Mouse (Mus musculus) forebrain, embryonic 16.5 days (tissue): ENCODE measurements at regions not wholly inside any gene's neighbourhood (a gene's known extent, or its start where the extent isn't known, plus 50 kb on each side); places are given as distances from the start of the nearest gene placed in this dataset.
A peak's percentile ranks its signal among the peaks of the same experiment; 100 is the strongest.

Source experiments
- ATAC-seq: fragments of 200-750 bp; cut with Nextera tagmentation; 2 replicates; pipeline ENCODE4 v1.8.0; 2017; ENCODE audit warnings: mild to moderate bottlenecking, moderate library complexity
- H3K27ac ChIP-seq: fragments of 300-500 bp; sonication (generic); 2 replicates; pipeline ENCODE4 v1.5.1; 2014; ENCODE audit warnings: low read length, control low read depth
- H3K27me3 ChIP-seq: fragments of 300-500 bp; sonication (generic); replicated peaks from 2 replicates; pipeline ENCODE4 v1.6.1; 2014; ENCODE audit warnings: low read length; ENCODE audit not compliant: control insufficient read depth, insufficient read depth
- H3K36me3 ChIP-seq: fragments of 300-500 bp; sonication (generic); 2 replicates; pipeline ENCODE4 v1.6.1; 2014; ENCODE audit not compliant: control insufficient read depth, insufficient read depth
- H3K4me1 ChIP-seq: fragments of 300-500 bp; sonication (generic); replicated peaks from 2 replicates; pipeline ENCODE4 v1.6.1; 2014; ENCODE audit warnings: low read length; ENCODE audit not compliant: control insufficient read depth, insufficient read depth
- H3K4me2 ChIP-seq: fragments of 300-500 bp; sonication (generic); 2 replicates; pipeline ENCODE4 v1.6.1; 2014; ENCODE audit warnings: mild to moderate bottlenecking, low read length, control low read depth
- H3K4me3 ChIP-seq: fragments of 300-500 bp; sonication (generic); replicated peaks from 2 replicates; pipeline ENCODE4 v1.5.1; 2014; ENCODE audit warnings: mild to moderate bottlenecking, low read length, control low read depth
- H3K9ac ChIP-seq: fragments of 300-500 bp; sonication (generic); replicated peaks from 2 replicates; pipeline ENCODE4 v1.6.1; 2014; ENCODE audit warnings: low read depth, low read length, control low read depth
- H3K9me3 ChIP-seq: fragments of 300-500 bp; sonication (generic); 2 replicates; pipeline ENCODE4 v1.6.1; 2016; ENCODE audit warnings: low read length; ENCODE audit not compliant: control insufficient read depth
- WGBS: fragments of 180-500 bp; shearing (Covaris S2); extraction: QIAGEN DNeasy Blood & Tissue Kit; methylation state at CpG from one replicate; pipeline ENCODE4 v1.1.7; 2014; 5-methylcytosine and 5-hydroxymethylcytosine counted together

DNA sequence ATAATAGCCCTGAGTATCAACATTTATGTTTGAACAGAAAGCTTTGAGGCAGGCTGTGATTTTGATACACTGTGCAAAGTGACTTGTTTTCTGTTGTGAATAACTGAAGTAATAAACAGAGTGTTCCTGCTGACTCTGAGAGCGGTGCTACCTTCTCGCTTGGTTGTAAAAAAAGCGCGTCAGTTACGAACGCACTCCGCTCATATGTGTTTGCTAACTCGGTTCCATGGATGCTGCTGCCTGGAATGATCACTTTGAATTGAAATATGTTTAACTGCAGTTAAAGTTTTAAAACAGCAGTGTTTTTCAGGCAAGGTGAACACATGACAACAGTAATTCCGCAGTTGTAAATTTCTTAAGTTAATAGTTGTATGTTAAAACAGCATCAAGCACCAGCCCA is 567.7 kb downstream of the Prkd1 start:
- no peak overlapping the region; the same call in 1 of the 2 replicates for H3K9ac ChIP-seq
- H3K4me2 ChIP-seq = peak overlapping the region; percentile 31
- no peaks in the 10 kb centered on the region for H3K9me3 ChIP-seq
- H3K27me3 ChIP-seq = no peaks in the 10 kb centered on the region
- peak; percentile 54 for ATAC-seq
- WGBS = 53% methylated on average over 9 of the region's 9 CpGs
- H3K36me3 ChIP-seq = no peaks in the 10 kb centered on the region
- peaks cover 12% of the 10 kb centered on the region for H3K4me1 ChIP-seq
- H3K4me3 ChIP-seq = no peak overlapping the region
- H3K27ac ChIP-seq = peak overlapping the region; percentile 90

DNA sequence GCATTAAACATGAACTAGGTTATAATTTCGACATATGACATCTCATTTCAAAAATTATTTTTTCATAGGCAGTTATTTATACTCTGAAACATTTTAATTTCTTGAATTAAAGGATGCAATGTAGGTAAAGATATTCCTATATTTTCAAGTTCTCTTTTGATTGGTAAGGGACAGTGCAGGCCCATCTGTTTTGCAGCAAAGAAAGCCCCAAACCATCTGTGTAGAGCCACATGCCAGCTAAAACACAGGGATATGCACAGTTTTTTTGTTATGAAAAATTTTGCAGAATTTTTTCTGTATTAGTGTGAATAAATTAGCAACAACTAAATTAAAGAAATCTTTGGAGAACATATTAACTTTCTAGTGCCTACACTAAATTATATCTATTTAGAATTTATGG is 567.3 kb downstream of the Prkd1 start:
- Histone ChIP-seq H3K36me3 (no peaks in the 10 kb centered on the region), H3K4me1 (peaks cover 12% of the 10 kb centered on the region), H3K9ac (no peak overlapping the region), H3K4me2 (no peak overlapping the region), H3K9me3 (no peaks in the 10 kb centered on the region), H3K27ac (no peak overlapping the region), H3K27me3 (no peaks in the 10 kb centered on the region), H3K4me3 (no peak overlapping the region)
- peak; percentile 85 for ATAC-seq
- WGBS = 60% methylated on average over 1 of the region's 1 CpGs

DNA sequence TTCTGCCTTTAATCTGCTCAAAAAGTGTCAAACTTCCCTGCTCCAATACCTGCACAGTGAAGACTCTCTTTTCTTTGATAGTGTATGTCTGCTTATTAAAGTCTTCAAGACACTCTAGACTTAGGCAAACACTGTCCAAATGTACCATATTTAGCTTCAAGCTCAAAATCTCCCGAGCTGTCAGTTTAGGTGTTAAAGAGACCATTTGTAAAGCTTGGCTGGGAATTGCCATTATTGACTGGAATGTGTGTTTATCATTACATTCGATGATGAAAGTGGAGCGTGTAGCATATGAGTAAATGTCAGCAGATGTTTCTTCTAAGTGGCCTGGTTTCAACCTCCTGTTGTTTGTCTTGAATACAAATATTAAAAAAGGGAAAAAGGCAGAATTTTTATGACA is 564.4 kb downstream of the Prkd1 start:
- Histone ChIP-seq H3K9ac (no peak overlapping the region), H3K27ac (peak overlapping the region; percentile 68), H3K9me3 (no peaks in the 10 kb centered on the region), H3K4me3 (no peak overlapping the region), H3K27me3 (no peaks in the 10 kb centered on the region), H3K4me1 (peaks cover 12% of the 10 kb centered on the region), H3K36me3 (no peaks in the 10 kb centered on the region), H3K4me2 (no peak overlapping the region)
- 43% methylated on average over 3 of the region's 3 CpGs for WGBS
- peak; percentile 81 for ATAC-seq

DNA sequence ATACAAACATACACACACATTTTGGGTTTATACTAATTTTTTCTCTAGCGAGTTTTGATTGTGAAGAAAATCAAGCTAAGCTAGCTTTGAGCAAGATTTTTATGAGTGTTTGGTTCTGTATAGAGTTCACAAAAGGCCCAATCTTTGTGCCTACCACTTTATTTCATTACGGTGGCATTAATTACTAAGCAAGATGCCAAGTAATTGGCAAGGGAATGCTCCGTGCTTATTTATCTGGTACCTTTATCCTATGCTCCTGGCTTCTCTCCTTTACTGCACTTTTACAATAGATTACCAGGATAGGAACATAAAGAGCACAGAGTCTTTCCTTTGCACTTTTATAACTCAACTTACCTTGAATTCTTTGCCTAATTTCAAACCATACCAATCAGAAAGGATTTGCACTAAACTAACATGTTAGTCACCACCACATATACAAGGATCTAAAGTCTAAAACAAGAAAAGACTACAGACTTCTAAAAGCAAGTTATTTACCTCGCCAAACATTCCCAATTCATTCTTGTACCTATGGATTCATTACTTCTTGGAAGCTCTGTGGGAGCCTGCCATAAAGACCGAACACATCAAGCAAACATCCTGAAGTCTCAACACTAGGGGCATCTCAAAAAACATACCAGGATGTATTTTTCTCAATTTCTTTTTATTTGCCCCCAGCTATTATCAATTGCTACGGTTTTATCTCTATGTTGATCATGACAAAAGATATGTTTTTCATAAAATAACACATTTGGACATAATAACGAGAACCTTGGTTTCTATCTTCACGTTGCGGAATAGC is 537.5 kb downstream of the Prkd1 start:
- Histone ChIP-seq H3K9ac (peak overlapping the region; percentile 48), H3K27ac (peak overlapping the region; percentile 94), H3K4me2 (peak overlapping the region; percentile 47), H3K9me3 (no peaks in the 10 kb centered on the region), H3K27me3 (no peaks in the 10 kb centered on the region), H3K4me1 (peaks cover 3% of the 10 kb centered on the region; the same call in 1 of the 2 replicates), H3K4me3 (peak overlapping the region; percentile 29), H3K36me3 (no peaks in the 10 kb centered on the region)
- peak; percentile 34; the same call in 1 of the 2 replicates for ATAC-seq
- 46% methylated on average over 9 of the region's 9 CpGs for WGBS

DNA sequence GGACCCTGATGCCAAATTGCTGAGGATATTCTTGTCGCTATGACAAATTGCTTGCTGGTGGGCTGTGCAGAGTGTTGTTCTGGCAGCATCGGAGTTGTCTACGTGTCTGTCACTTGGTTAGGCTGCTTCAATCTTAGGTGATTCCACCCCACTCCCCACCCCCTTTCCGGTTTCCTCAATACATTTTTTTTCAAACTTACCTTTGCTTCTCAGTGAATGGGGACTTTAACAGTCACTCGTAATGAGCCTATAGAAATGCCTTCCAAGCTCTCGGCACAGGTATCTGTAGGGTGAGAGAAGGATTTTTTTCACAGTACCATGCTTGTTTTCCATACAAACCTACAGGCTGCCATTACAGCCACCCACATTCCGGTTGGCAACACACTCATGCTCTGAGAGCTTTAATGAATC is 536.8 kb downstream of the Prkd1 start:
- 37% methylated on average over 7 of the region's 7 CpGs for WGBS
- Histone ChIP-seq H3K27me3 (no peaks in the 10 kb centered on the region), H3K9me3 (no peaks in the 10 kb centered on the region), H3K36me3 (no peaks in the 10 kb centered on the region), H3K9ac (peak overlapping the region; percentile 46), H3K4me2 (peak overlapping the region; percentile 47), H3K4me3 (peak overlapping the region; percentile 29), H3K4me1 (peaks cover 3% of the 10 kb centered on the region; the same call in 1 of the 2 replicates), H3K27ac (peak overlapping the region; percentile 94)
- ATAC-seq = peak; percentile 95

DNA sequence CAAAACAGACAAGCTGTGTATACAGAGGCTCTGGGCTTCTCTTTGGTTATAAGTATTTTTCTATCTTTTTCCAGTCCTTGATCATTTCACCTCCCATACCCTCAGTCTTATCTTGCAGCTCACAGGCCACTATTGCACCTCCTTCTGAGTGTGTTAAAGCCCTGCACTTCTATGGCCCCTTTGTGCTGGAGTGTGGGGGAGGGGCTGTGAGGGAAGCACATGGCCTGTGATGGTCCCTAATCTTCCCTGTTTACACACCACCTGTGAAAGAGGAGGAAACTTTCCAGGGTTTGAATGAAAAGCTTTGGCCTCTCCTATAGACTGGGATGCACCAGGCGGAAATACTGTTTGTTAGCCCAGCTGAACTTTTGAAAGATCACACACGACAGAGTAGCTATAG is 533.0 kb downstream of the Prkd1 start:
- Histone ChIP-seq H3K27ac (peak overlapping the region; percentile 76), H3K27me3 (no peaks in the 10 kb centered on the region), H3K4me3 (no peak overlapping the region), H3K4me1 (peaks cover 12% of the 10 kb centered on the region), H3K9ac (no peak overlapping the region), H3K36me3 (no peaks in the 10 kb centered on the region), H3K9me3 (no peaks in the 10 kb centered on the region), H3K4me2 (peak overlapping the region; percentile 5; the same call in 1 of the 2 replicates)
- no peak for ATAC-seq
- WGBS = 29% methylated on average over 2 of the region's 2 CpGs

DNA sequence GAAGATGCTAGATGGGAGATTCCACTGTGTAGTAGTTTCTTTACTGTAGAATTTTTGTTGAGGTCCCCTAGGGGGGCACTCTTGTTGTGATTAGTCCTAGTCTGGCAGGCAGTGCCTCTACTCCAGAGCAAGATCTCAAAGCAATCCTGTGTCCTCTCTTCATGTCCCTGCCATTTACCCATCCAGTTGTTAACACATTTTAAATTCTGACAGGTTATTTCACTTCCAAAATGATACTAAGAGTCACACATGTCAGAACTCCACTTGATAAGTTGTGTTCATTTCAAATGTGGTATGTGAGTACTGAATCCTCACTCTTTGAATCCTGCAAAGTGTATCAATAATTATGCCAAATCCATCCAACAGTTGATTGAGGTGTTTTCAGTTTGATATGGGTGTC is 530.6 kb downstream of the Prkd1 start:
- H3K9me3 ChIP-seq = no peaks in the 10 kb centered on the region
- no peaks in the 10 kb centered on the region for H3K27me3 ChIP-seq
- H3K36me3 ChIP-seq = no peaks in the 10 kb centered on the region
- peaks cover 21% of the 10 kb centered on the region for H3K4me1 ChIP-seq
- H3K4me3 ChIP-seq = no peak overlapping the region
- H3K9ac ChIP-seq = no peak overlapping the region
- no peak overlapping the region for H3K4me2 ChIP-seq
- no peak for ATAC-seq
- peak overlapping the region; percentile 86 for H3K27ac ChIP-seq

DNA sequence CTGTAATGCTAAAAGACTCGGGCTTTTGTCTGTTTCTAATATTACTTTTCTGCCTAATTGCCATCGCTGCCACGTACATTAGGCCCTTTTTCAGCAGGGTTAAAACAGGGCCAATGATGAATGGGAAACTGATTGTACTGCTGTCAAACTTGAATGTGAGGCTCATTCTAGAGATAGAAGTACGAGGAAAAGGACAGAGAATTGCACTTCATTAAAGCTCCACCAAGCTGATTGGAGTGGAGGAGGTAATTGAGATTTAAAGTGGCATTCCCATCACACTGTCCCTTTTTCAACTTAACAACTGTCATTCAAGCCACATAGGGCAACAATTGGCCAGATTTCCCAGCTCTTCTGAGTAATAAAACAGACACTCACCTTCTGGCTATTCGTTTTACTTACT is 526.8 kb downstream of the Prkd1 start:
- no peak overlapping the region for H3K9ac ChIP-seq
- H3K4me2 ChIP-seq = peak overlapping the region; percentile 26; the same call in 1 of the 2 replicates
- H3K27ac ChIP-seq = peak overlapping the region; percentile 75
- 7% methylated on average over 5 of the region's 5 CpGs for WGBS
- peaks cover 18% of the 10 kb centered on the region for H3K4me1 ChIP-seq
- H3K27me3 ChIP-seq = no peaks in the 10 kb centered on the region
- H3K4me3 ChIP-seq = no peak overlapping the region
- no peaks in the 10 kb centered on the region for H3K9me3 ChIP-seq
- peak; percentile 17 for ATAC-seq
- no peaks in the 10 kb centered on the region for H3K36me3 ChIP-seq

DNA sequence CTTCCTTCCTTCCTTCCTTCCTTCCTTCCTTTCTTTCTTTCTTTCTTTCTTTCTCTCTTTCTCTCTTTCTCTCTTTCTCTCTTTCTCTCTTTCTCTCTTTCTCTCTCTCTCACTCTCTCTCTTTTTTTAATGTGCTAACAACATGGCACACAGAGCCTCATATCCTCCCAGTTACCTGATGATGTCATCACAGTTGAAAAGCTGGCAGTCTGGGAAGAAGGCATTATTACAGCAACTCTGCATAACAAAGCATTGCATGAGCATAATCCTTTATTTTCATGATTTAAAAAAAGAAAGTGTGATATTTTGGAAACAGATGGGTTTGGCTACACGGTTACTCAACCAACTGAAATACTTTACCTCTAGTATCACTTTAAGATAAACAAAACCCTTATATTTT is 525.9 kb downstream of the Prkd1 start:
- ATAC-seq = no peak
- Histone ChIP-seq H3K4me2 (no peak overlapping the region), H3K9ac (no peak overlapping the region), H3K9me3 (no peaks in the 10 kb centered on the region), H3K27ac (peak overlapping the region; percentile 57), H3K4me1 (peaks cover 18% of the 10 kb centered on the region), H3K4me3 (no peak overlapping the region), H3K27me3 (no peaks in the 10 kb centered on the region), H3K36me3 (no peaks in the 10 kb centered on the region)
- 18% methylated on average over 1 of the region's 1 CpGs for WGBS
